Mouse (Mus musculus): ENCODE measurements at regions not wholly inside any gene's neighbourhood (a gene's known extent, or its start where the extent isn't known, plus 50 kb on each side); places are given as distances from the start of the nearest gene placed in this dataset.

- DNase-seq (ENCODE audit: low spot score): peak; percentile 11
Observed at GRCm38 (mm10) chr7:72362690-72363089, 56.3 kb upstream of the Mctp2 start.

- no peak for DNase-seq (ENCODE audit: low spot score)
Observed at GRCm38 (mm10) chr7:72391323-72391722, 84.9 kb upstream of the Mctp2 start.

GRCm38 (mm10) chr7:72400056-72400455 is 93.6 kb upstream of the Mctp2 start:
- DNase-seq (ENCODE audit: low spot score): peak; percentile 40

- no peak for DNase-seq (ENCODE audit: low spot score)
Observed at GRCm38 (mm10) chr7:72406131-72406530, 99.7 kb upstream of the Mctp2 start.

GRCm38 (mm10) chr7:72408409-72408986 is 102.1 kb upstream of the Mctp2 start:
- DNase-seq (ENCODE audit: low spot score): no peak

GRCm38 (mm10) chr7:72438552-72438951 is 132.1 kb upstream of the Mctp2 start:
- DNase-seq (ENCODE audit: low spot score): no peak

GRCm38 (mm10) chr7:72442001-72442400 is 135.6 kb upstream of the Mctp2 start:
- no peak for DNase-seq (ENCODE audit: low spot score)

- DNase-seq (ENCODE audit: low spot score): no peak
Observed at GRCm38 (mm10) chr7:72444016-72444415, 137.6 kb upstream of the Mctp2 start.

- no peak for DNase-seq (ENCODE audit: low spot score)
Observed at GRCm38 (mm10) chr7:72444792-72445191, 138.4 kb upstream of the Mctp2 start.

GRCm38 (mm10) chr7:72446911-72447310 is 140.5 kb upstream of the Mctp2 start:
- no peak for DNase-seq (ENCODE audit: low spot score)

GRCm38 (mm10) chr7:72462978-72463377 is 156.6 kb upstream of the Mctp2 start:
- DNase-seq (ENCODE audit: low spot score): no peak

- DNase-seq (ENCODE audit: low spot score): no peak
Observed at GRCm38 (mm10) chr7:72464658-72465057, 158.2 kb upstream of the Mctp2 start.

- no peak for DNase-seq (ENCODE audit: low spot score)
Observed at GRCm38 (mm10) chr7:72469691-72470090, 163.3 kb upstream of the Mctp2 start.

GRCm38 (mm10) chr7:72474751-72475150 is 168.3 kb upstream of the Mctp2 start:
- no peak for DNase-seq (ENCODE audit: low spot score)

- no peak for DNase-seq (ENCODE audit: low spot score)
Observed at GRCm38 (mm10) chr7:72478936-72479335, 172.5 kb upstream of the Mctp2 start.

- DNase-seq (ENCODE audit: low spot score): no peak
Observed at GRCm38 (mm10) chr7:72481275-72481674, 174.9 kb upstream of the Mctp2 start.

GRCm38 (mm10) chr7:72490161-72490560 is 183.8 kb upstream of the Mctp2 start:
- DNase-seq (ENCODE audit: low spot score): no peak

- DNase-seq (ENCODE audit: low spot score): no peak
Observed at GRCm38 (mm10) chr7:72493292-72493691, 186.9 kb upstream of the Mctp2 start.

- no peak for DNase-seq (ENCODE audit: low spot score)
Observed at GRCm38 (mm10) chr7:72496933-72497631, 190.7 kb upstream of the Mctp2 start.

GRCm38 (mm10) chr7:72498562-72499230 is 192.3 kb upstream of the Mctp2 start:
- no peak for DNase-seq (ENCODE audit: low spot score)

GRCm38 (mm10) chr7:72499788-72500187 is 193.4 kb upstream of the Mctp2 start:
- DNase-seq (ENCODE audit: low spot score): no peak

GRCm38 (mm10) chr7:72500190-72500589 is 193.8 kb upstream of the Mctp2 start:
- no peak for DNase-seq (ENCODE audit: low spot score)

- no peak for DNase-seq (ENCODE audit: low spot score)
Observed at GRCm38 (mm10) chr7:72500996-72501395, 194.6 kb upstream of the Mctp2 start.

Measured in MN1 (cell line).